Mouse (Mus musculus) MEL (cell line): ENCODE data around the gene Erc2. TPM values are rescaled to one million over a fixed set of nuclear protein-coding genes. Genes with fewer than 3 reads are reported as not detected.

ENCODE experiments used
- DNase-seq: peaks from one replicate; pipeline ENCODE4 v3.0.0; 2011; ENCODE audit warnings: low read depth, low spot score
- H3K27ac ChIP-seq: 2 replicates; pipeline ENCODE4 v1.5.1; 2012; ENCODE audit warnings: low read depth, mild to moderate bottlenecking, control low read depth, low read length, moderate library complexity; ENCODE audit not compliant: control insufficient read depth
- H3K27me3 ChIP-seq, 2 experiments: fragments of 150-350 bp in 1 of 2; sonication (generic) in 1 of 2; 2 replicates each; pipeline ENCODE4 v1.6.1; 2012; ENCODE audit warnings: low read length in 2 of 2, mild to moderate bottlenecking in 2 of 2, improper control_type of control experiment in 1 of 2, moderate library complexity in 1 of 2; ENCODE audit not compliant: insufficient read depth in 2 of 2, control insufficient read depth in 1 of 2
- H3K36me3 ChIP-seq, 2 experiments: 2 replicates each; pipeline ENCODE4 v1.6.1; 2012 to 2014; ENCODE audit warnings: low read length in 2 of 2, improper control_type of control experiment in 1 of 2, inconsistent platforms in 1 of 2, mild to moderate bottlenecking in 1 of 2; ENCODE audit not compliant: insufficient read depth in 2 of 2, control insufficient read depth in 1 of 2
- H3K4me1 ChIP-seq, 2 experiments: fragments of 150-350 bp in 1 of 2; sonication (generic) in 1 of 2; 2 replicates each; pipeline ENCODE4 v1.6.1; 2012; ENCODE audit warnings: low read length in 2 of 2, improper control_type of control experiment in 1 of 2, mild to moderate bottlenecking in 1 of 2; ENCODE audit not compliant: insufficient read depth in 2 of 2, control insufficient read depth in 1 of 2
- H3K4me3 ChIP-seq, 2 experiments: fragments of 150-350 bp in 1 of 2; sonication (generic) in 1 of 2; 2 replicates each; pipeline ENCODE4 v1.5.1; 2012; ENCODE audit warnings: low read depth in 2 of 2, low read length in 2 of 2, mild to moderate bottlenecking in 2 of 2, moderate library complexity in 2 of 2, control low read depth in 1 of 2, improper control_type of control experiment in 1 of 2; ENCODE audit not compliant: control insufficient read depth in 1 of 2, insufficient read depth in 1 of 2
- H3K79me2 ChIP-seq: 2 replicates; pipeline ENCODE4 v1.6.1; 2012; ENCODE audit warnings: mild to moderate bottlenecking, low read length, moderate library complexity; ENCODE audit not compliant: control insufficient read depth, poor library complexity, insufficient read depth
- H3K9ac ChIP-seq: 2 replicates; pipeline ENCODE4 v1.6.1; 2012; ENCODE audit warnings: low read depth, mild to moderate bottlenecking, control low read depth, low read length, moderate library complexity; ENCODE audit not compliant: control insufficient read depth, poor library complexity, severe bottlenecking
- H3K9me3 ChIP-seq: fragments of 150-350 bp; sonication (generic); replicated peaks from 2 replicates; pipeline ENCODE4 v1.6.1; 2012; ENCODE audit warnings: mild to moderate bottlenecking, low read length, improper control_type of control experiment, moderate library complexity; ENCODE audit not compliant: insufficient read depth
- BHLHE40 ChIP-seq: IDR thresholded peaks from 2 replicates; pipeline ENCODE4 v1.6.1; 2012; ENCODE audit warnings: low read depth, mild to moderate bottlenecking, inconsistent platforms, low read length, improper control_type of control experiment, borderline replicate concordance
- CHD1 ChIP-seq: IDR thresholded peaks from 2 replicates; pipeline ENCODE4 v1.6.1; 2012; ENCODE audit warnings: low read depth, mild to moderate bottlenecking, inconsistent platforms, low read length, improper control_type of control experiment
- CHD2 ChIP-seq: IDR thresholded peaks from 2 replicates; pipeline ENCODE4 v1.6.1; 2011; ENCODE audit warnings: low read length, improper control_type of control experiment
- CTCF ChIP-seq, 3 experiments: IDR thresholded peaks in 2 of 3; conservative IDR thresholded peaks in 1 of 3; 2 replicates each; pipeline ENCODE4 v1.5.1; 2011 to 2012; ENCODE audit warnings: low read length in 3 of 3, low read depth in 2 of 3, mild to moderate bottlenecking in 2 of 3, improper control_type of control experiment in 1 of 3, inconsistent platforms in 1 of 3, mixed read lengths in 1 of 3, moderate library complexity in 1 of 3; ENCODE audit not compliant: control insufficient read depth in 1 of 3, insufficient read depth in 1 of 3, poor library complexity in 1 of 3, severe bottlenecking in 1 of 3
- E2F4 ChIP-seq: IDR thresholded peaks from 2 replicates; pipeline ENCODE4 v1.6.1; 2011; ENCODE audit warnings: low read depth, low read length, improper control_type of control experiment, borderline replicate concordance
- EP300 ChIP-seq, 2 experiments: IDR thresholded peaks; 2 replicates each; pipeline ENCODE4 v1.6.1; 2011; ENCODE audit warnings: improper control_type of control experiment in 2 of 2, low read length in 2 of 2, low read depth in 1 of 2, mild to moderate bottlenecking in 1 of 2
- GABPA ChIP-seq: IDR thresholded peaks from 2 replicates; pipeline ENCODE4 v1.6.1; 2012; ENCODE audit warnings: low read depth, mild to moderate bottlenecking, inconsistent platforms, low read length, improper control_type of control experiment, moderate library complexity
- GATA1 ChIP-seq: IDR thresholded peaks from 2 replicates; pipeline ENCODE4 v1.6.1; 2011; ENCODE audit warnings: low read depth, low read length, improper control_type of control experiment
- HCFC1 ChIP-seq: IDR thresholded peaks from 2 replicates; pipeline ENCODE4 v1.6.1; 2012; ENCODE audit warnings: low read depth, mild to moderate bottlenecking, inconsistent platforms, low read length, improper control_type of control experiment, moderate library complexity
- JUND ChIP-seq: IDR thresholded peaks from 2 replicates; pipeline ENCODE4 v1.6.1; 2011; ENCODE audit warnings: low read depth, mild to moderate bottlenecking, improper control_type of control experiment, low read length
- KAT2A ChIP-seq: conservative IDR thresholded peaks from 2 replicates; pipeline ENCODE4 v1.6.1; 2012; ENCODE audit warnings: low read depth, low read length, improper control_type of control experiment, inconsistent platforms
- MAX ChIP-seq: IDR thresholded peaks from 2 replicates; pipeline ENCODE4 v1.6.1; 2011; ENCODE audit warnings: low read length, improper control_type of control experiment
- MYB ChIP-seq: IDR thresholded peaks from 2 replicates; pipeline ENCODE4 v1.6.1; 2011; ENCODE audit warnings: mild to moderate bottlenecking, low read depth, low read length, improper control_type of control experiment
- NELFE ChIP-seq: IDR thresholded peaks from 2 replicates; pipeline ENCODE4 v1.6.1; 2011; ENCODE audit warnings: low read depth, low read length, improper control_type of control experiment
- POLR2AphosphoS2 ChIP-seq: IDR thresholded peaks from 2 replicates; pipeline ENCODE4 v1.6.1; 2011; ENCODE audit warnings: low read length, improper control_type of control experiment
- RAD21 ChIP-seq: IDR thresholded peaks from 2 replicates; pipeline ENCODE4 v1.6.1; 2011; ENCODE audit warnings: mild to moderate bottlenecking, low read depth, low read length, improper control_type of control experiment
- RCOR1 ChIP-seq: IDR thresholded peaks from 2 replicates; pipeline ENCODE4 v1.6.1; 2012; ENCODE audit warnings: low read depth, mild to moderate bottlenecking, inconsistent platforms, low read length, improper control_type of control experiment
- SMC3 ChIP-seq: IDR thresholded peaks from 2 replicates; pipeline ENCODE4 v1.6.1; 2011; ENCODE audit warnings: low read depth, low read length, improper control_type of control experiment
- TBP ChIP-seq: IDR thresholded peaks from 2 replicates; pipeline ENCODE4 v1.8.0; 2011; ENCODE audit warnings: low read depth, low read length, improper control_type of control experiment
- USF1 ChIP-seq: IDR thresholded peaks from 2 replicates; pipeline ENCODE4 v1.6.1; 2014; ENCODE audit warnings: low read depth, mild to moderate bottlenecking, inconsistent platforms, low read length, improper control_type of control experiment, moderate library complexity
- ZMIZ1 ChIP-seq: IDR thresholded peaks from 2 replicates; pipeline ENCODE4 v1.6.1; 2012; ENCODE audit warnings: low read depth, mild to moderate bottlenecking, inconsistent platforms, low read length, improper control_type of control experiment, moderate library complexity
- ZNF384 ChIP-seq: IDR thresholded peaks from 2 replicates; pipeline ENCODE4 v1.6.1; 2012; ENCODE audit warnings: low read depth, mild to moderate bottlenecking, inconsistent platforms, low read length, improper control_type of control experiment
- polyA plus RNA-seq, 2 experiments: library from polyadenylated mRNA; stranded (reverse) in 1 of 2; unstranded in 1 of 2; fragments of >175 nt in 1 of 2; fragments of >200 nt in 1 of 2; gene quantifications; 2 replicates each; pipeline versions ENCODE4 v1.2.1 to v1.2.4; 2012; ENCODE audit warnings: low replicate concordance in 2 of 2, low read depth in 1 of 2; ENCODE audit not compliant: insufficient read length in 2 of 2, insufficient read depth in 1 of 2, missing spikeins in 1 of 2
- total RNA-seq: library from RNA; depleted of rRNA; stranded (reverse); fragments of 300-350 nt; gene quantifications from 2 replicates; pipeline ENCODE4 v1.2.3, GENCODE M21; 2012

Gene Erc2
- total and polyA plus RNA-seq, 3 experiments: not detected

DNA sequence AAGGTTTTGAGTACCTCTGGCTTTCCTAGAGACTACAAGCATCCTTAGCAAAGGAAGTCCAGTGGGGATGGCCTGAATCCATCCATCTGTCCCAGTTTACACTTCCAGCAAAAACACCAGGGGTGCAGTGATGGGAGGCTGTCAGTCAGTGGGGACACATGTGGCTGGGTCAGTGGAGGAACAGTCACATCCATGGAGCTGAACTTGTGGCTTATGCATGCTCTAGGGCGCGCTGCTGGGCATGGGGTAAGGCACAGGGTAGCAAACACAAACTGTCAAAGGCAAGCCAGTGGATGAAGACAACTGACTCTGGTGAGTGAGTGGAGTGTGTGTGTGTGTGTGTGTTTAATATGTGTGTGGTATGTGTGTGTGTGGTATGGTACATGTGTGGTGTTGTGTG lies 881.0 kb downstream of the Erc2 start:
- Histone ChIP-seq H3K4me3 (no peak overlapping the region), H3K36me3 (no peaks in the 10 kb centered on the region), H3K9ac (no peak overlapping the region), H3K79me2 (no peaks in the 10 kb centered on the region), H3K27me3 (no peaks in the 10 kb centered on the region), H3K27ac (no peak overlapping the region), H3K9me3 (no peaks in the 10 kb centered on the region), H3K4me1 (no peaks in the 10 kb centered on the region)
- no peak for DNase-seq
- TF ChIP-seq MYB (no peak), POLR2AphosphoS2 (no peak), HCFC1 (no peak), NELFE (no peak), ZMIZ1 (no peak), USF1 (no peak), BHLHE40 (no peak), CHD1 (no peak), E2F4 (no peak)

DNA sequence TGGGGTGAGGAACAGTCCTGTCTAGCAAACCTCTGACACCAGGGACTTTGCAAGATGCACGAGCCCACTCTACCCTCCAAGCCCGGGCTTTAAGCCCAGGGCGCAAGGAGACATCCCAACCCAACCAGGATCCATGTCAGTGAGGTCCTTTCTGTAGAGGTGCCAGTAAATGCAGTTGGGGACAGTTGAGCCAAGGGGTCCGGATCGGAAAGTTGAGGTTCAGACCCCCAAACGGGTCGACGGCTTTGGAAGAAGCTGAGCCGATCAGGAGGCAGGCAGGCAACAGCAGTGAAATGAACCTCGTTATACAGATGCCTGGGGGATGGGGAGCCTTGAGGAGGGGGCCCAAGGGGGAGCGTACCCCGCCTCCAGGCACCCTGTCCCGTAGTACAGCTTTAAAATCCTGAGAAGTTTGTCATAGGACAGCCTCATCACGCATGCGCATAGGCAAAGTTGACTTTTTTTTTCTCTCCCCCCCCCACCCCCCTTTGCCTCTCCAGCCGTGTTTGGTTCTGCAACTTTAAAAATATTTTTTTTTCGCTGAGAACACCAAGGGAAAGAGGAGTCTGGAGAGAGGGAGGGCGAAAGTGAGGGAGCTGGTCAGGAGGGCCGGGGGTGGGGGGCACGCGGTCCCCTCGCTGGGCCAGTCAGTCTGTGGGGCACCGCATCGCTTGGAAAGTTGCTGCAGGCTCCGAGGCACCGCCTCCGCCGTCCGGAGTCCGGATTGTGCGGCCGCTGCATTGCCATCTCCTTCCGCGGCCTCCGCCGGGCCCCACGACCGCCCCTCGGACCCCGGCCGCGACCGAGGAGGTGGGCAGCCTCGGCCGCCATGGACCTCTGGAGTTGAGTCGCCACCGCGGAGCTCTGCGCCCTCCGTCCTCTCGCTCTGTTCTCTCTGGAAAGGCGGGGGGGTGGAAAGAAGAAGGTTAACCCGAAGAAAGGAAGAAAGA lies 882.1 kb downstream of the Erc2 start, which contains the start of gene Wnt5a:
TSS of gene Wnt5a (plus strand) at position 650 of the 950 bp plus-strand sequence.
- TF ChIP-seq KAT2A: no peak
- no peak for TF ChIP-seq RAD21
- no peak for TF ChIP-seq CTCF (IDR thresholded peaks at IDR 0.05 in 2 of 3, conservative IDR thresholded peaks at IDR 0.05 in 1 of 3; ENCODE audit: control insufficient read depth in 1 of 3, insufficient read depth in 1 of 3, low read depth in 2 of 3, low read length in 3 of 3, poor library complexity in 1 of 3, severe bottlenecking in 1 of 3)
- TF ChIP-seq TBP: no peak
- no peak for TF ChIP-seq MAX
- no peak for TF ChIP-seq ZMIZ1
- no peak for TF ChIP-seq JUND
- no peak for TF ChIP-seq SMC3
- no peak for TF ChIP-seq ZNF384
- TF ChIP-seq GATA1: no peak
- no peak for TF ChIP-seq USF1
- TF ChIP-seq GABPA: no peak
- no peak for TF ChIP-seq EP300 (IDR thresholded peaks at IDR 0.05; ENCODE audit: low read depth in 1 of 2, low read length in 2 of 2)
- no peak for TF ChIP-seq NELFE
- TF ChIP-seq POLR2AphosphoS2: no peak
- no peak for TF ChIP-seq CHD2
- no peak for TF ChIP-seq RCOR1
- Histone ChIP-seq H3K4me1 (no peaks in the 10 kb centered on the region), H3K9ac (no peak within 1 kb of the TSS), H3K36me3 (no peaks in the 10 kb centered on the region), H3K27me3 (no peaks in the 10 kb centered on the region), H3K79me2 (no peaks in the 10 kb centered on the region), H3K27ac (no peak within 1 kb of the TSS), H3K9me3 (no peaks in the 10 kb centered on the region), H3K4me3 (no peak within 1 kb of the TSS)
- DNase-seq: no peak
